Mouse (Mus musculus): ENCODE data around the gene Pou2f2.

DNA sequence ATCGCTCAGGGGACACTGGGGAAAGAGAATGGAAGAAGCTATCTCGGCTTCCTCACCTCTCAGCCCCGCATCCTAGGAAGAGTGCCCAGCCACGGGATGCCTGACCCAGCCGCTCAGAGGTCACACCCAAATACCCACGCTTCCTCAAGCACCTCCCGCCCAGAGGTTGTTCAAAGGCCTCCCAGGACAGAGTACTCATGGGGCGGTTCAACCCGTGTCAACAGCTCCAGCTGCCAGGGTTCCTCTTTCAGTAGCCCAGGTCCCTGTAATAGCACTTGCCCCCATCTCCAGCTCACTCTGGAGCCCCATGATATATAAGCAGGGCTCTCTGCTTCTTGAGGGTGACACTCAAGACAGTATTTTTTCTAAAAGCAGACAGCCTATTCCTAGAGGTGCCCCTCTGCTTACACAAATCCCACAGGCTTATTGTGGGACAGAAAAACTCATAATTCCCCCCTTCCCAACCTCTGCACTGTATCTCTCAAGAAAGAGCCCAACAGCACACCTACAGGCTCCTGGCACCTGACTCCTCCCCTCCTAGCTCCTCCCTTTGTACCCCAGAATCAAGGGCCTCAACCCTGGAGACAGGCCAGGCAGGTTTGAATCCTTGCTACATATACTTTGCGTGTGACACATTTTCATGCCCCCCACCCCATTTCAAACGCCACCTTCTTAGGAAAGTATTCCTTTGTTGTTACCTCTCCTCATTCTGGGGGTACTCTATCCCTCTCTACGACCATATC is 38.3 kb upstream of the Pou2f2 start:
- TF ChIP-seq GATA1 (IDR thresholded peaks at IDR 0.05; ENCODE audit: borderline replicate concordance, low read length) (no peak), FLI1 (IDR thresholded peaks at IDR 0.05; ENCODE audit: low read length) (no peak)
